Mouse (Mus musculus) intestine, postnatal 0 days (tissue): ENCODE results near the gene Mettl7a3. TPM values are rescaled to one million over a fixed set of nuclear protein-coding genes. Genes with fewer than 3 reads are reported as not detected.

Experiments used
- ATAC-seq: fragments of 200-750 bp; cut with Nextera tagmentation; 2 replicates; pipeline ENCODE4 v1.8.0; 2017; ENCODE audit warnings: mild to moderate bottlenecking, moderate TSS enrichment, moderate library complexity
- H3K27ac ChIP-seq: fragments of 300-500 bp; sonication (generic); 2 replicates; pipeline ENCODE4 v1.5.1; 2014; ENCODE audit warnings: mild to moderate bottlenecking, low read depth, low read length, moderate library complexity
- H3K27me3 ChIP-seq: fragments of 300-500 bp; sonication (generic); replicated peaks from 2 replicates; pipeline ENCODE4 v1.6.1; 2014; ENCODE audit warnings: low read length, mixed read lengths; ENCODE audit not compliant: control insufficient read depth, insufficient read depth
- H3K36me3 ChIP-seq: fragments of 300-500 bp; sonication (generic); 2 replicates; pipeline ENCODE4 v1.6.1; 2014; ENCODE audit warnings: mild to moderate bottlenecking, moderate library complexity; ENCODE audit not compliant: control insufficient read depth, insufficient read depth
- H3K4me1 ChIP-seq: fragments of 300-500 bp; sonication (generic); replicated peaks from 2 replicates; pipeline ENCODE4 v1.6.1; 2014; ENCODE audit warnings: antibody characterized with exemption, low read length, mixed read lengths; ENCODE audit not compliant: control insufficient read depth, insufficient read depth
- H3K4me2 ChIP-seq: fragments of 300-500 bp; sonication (generic); replicated peaks from 2 replicates; pipeline ENCODE4 v1.6.1; 2014; ENCODE audit warnings: low read depth, mild to moderate bottlenecking, moderate library complexity
- H3K4me3 ChIP-seq: fragments of 300-500 bp; sonication (generic); 2 replicates; pipeline ENCODE4 v1.5.1; 2014; ENCODE audit warnings: low read depth, low read length
- H3K9ac ChIP-seq: fragments of 300-500 bp; sonication (generic); 2 replicates; pipeline ENCODE4 v1.6.1; 2014; ENCODE audit warnings: mild to moderate bottlenecking, low read depth, low read length
- H3K9me3 ChIP-seq: fragments of 300-500 bp; sonication (generic); 2 replicates; pipeline ENCODE4 v1.6.1; 2016; ENCODE audit warnings: mixed run types; ENCODE audit not compliant: control insufficient read depth
- CTCF ChIP-seq: sonication (generic); IDR thresholded peaks from 2 replicates; pipeline ENCODE4 v1.5.1; 2016; ENCODE audit warnings: low read depth, mild to moderate bottlenecking, control low read depth, antibody characterized with exemption, moderate library complexity
- WGBS: fragments of 180-500 bp; shearing (Covaris S2); extraction: QIAGEN DNeasy Blood & Tissue Kit; methylation state at CpG from one replicate; pipeline ENCODE4 v1.1.7; 2014; 5-methylcytosine and 5-hydroxymethylcytosine counted together
- polyA plus RNA-seq: library from polyadenylated mRNA; unstranded; fragments of >200 nt; fragmentation: Nextera tagmentation; extraction: Ambion mirVana; gene quantifications from 2 replicates; pipeline ENCODE4 v1.2.1, GENCODE M21; 2015

Gene Mettl7a3
- polyA plus RNA-seq, 1 experiment from 2014 or later, result not detected

GRCm38 (mm10) chr15:100388224-100388835 is 53.6 kb downstream of the Mettl7a3 start:
- 89% methylated on average over 16 of the region's 16 CpGs for WGBS
- no peaks in the 10 kb centered on the region for H3K4me1 ChIP-seq
- H3K4me2 ChIP-seq, result no peak overlapping the region
- ATAC-seq, result no peak
- H3K27me3 ChIP-seq, result no peaks in the 10 kb centered on the region
- no peak for TF ChIP-seq CTCF
- no peak overlapping the region for H3K27ac ChIP-seq
- 0 out of 2 replicates have a peak, but pooled peaks cover 1% of the 10 kb centered on the region for H3K36me3 ChIP-seq
- no peak overlapping the region for H3K9ac ChIP-seq
- no peak overlapping the region for H3K4me3 ChIP-seq
- no peaks in the 10 kb centered on the region for H3K9me3 ChIP-seq

DNA sequence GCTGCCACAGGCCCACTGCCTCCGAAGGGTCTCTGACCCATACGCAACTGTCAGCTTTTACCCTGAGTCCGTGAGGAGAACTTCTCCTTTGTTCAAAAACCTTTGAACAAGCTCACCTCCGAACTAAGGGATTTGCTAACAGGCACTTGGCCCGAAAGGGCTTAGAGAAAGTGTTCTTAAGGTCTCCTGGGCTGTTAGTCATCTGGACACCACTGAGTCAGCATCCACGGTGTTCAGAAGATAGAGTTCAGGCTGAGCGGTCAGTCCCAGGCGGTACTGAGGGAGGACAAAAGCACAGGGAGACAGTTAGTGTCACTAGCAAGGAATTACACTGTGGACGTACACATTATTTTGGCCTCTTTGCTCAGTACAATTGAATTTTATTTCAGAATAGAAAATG is 54.2 kb downstream of the Mettl7a3 start:
- H3K9ac ChIP-seq, result no peak overlapping the region
- no peak for TF ChIP-seq CTCF
- no peak for ATAC-seq
- no peaks in the 10 kb centered on the region for H3K9me3 ChIP-seq
- H3K27ac ChIP-seq, result no peak overlapping the region
- no peak overlapping the region for H3K4me2 ChIP-seq
- WGBS, result 81% methylated on average over 9 of the region's 9 CpGs
- H3K4me3 ChIP-seq, result no peak overlapping the region
- no peaks in the 10 kb centered on the region for H3K4me1 ChIP-seq
- H3K36me3 ChIP-seq, result peaks cover 7% of the 10 kb centered on the region; the same call in 1 of the 2 replicates
- H3K27me3 ChIP-seq, result no peaks in the 10 kb centered on the region

Other genes with a start within 250 kb of the Mettl7a3 start
- gene Atf1, start 107.1 kb upstream of the Mettl7a3 start, polyA plus RNA-seq, result 25.3 and 29.0 TPM in 2 replicates
- gene Tmprss12, start 54.1 kb upstream of the Mettl7a3 start, polyA plus RNA-seq, result not detected in 2 replicates
- gene Mettl7a1, start 30.8 kb upstream of the Mettl7a3 start, polyA plus RNA-seq, result 6.5 and 6.8 TPM in 2 replicates
- gene Methig1, start 18.2 kb downstream of the Mettl7a3 start, polyA plus RNA-seq, result 0.13 TPM in 1 of 2 replicates, not detected in the other
- gene Mettl7a2, start 18.3 kb downstream of the Mettl7a3 start, polyA plus RNA-seq, result not detected in 2 replicates
- gene Higd1c, start 29.6 kb downstream of the Mettl7a3 start, polyA plus RNA-seq, result not detected in 2 replicates
- 0.77 and 1.0 TPM in 2 replicates for gene Gm5475, start 87.2 kb downstream of the Mettl7a3 start, polyA plus RNA-seq
- gene Slc11a2, start 90.1 kb downstream of the Mettl7a3 start, polyA plus RNA-seq, result 44.7 and 49.0 TPM in 2 replicates
- 10.6 and 11.5 TPM in 2 replicates for gene Letmd1, start 134.1 kb downstream of the Mettl7a3 start, polyA plus RNA-seq
- 3.1 and 3.3 TPM in 2 replicates for gene Csrnp2, start 160.6 kb downstream of the Mettl7a3 start, polyA plus RNA-seq
- 8.0 and 8.5 TPM in 2 replicates for gene Tfcp2, start 217.1 kb downstream of the Mettl7a3 start, polyA plus RNA-seq